Mouse (Mus musculus): ENCODE data around the gene Ctnnb1. TPM values are rescaled to one million over a fixed set of nuclear protein-coding genes. Genes with fewer than 3 reads are reported as not detected.

The Ctnnb1 gene
- total RNA-seq, 2 experiments from 2014 or later: 299 to 436 TPM

GRCm38 (mm10) chr9:120959225-120959624 lies 30.2 kb downstream of the Ctnnb1 start:
- no peak for ATAC-seq (replicated peaks; ENCODE audit: poor library complexity, severe bottlenecking)

GRCm38 (mm10) chr9:120960611-120961010 lies 31.6 kb downstream of the Ctnnb1 start:
- no peak for ATAC-seq (replicated peaks; ENCODE audit: poor library complexity, severe bottlenecking)

GRCm38 (mm10) chr9:120961466-120961865 lies 32.5 kb downstream of the Ctnnb1 start:
- no peak for ATAC-seq (replicated peaks; ENCODE audit: poor library complexity, severe bottlenecking)

- ATAC-seq (replicated peaks; ENCODE audit: poor library complexity, severe bottlenecking): peak; percentile 55
Observed at GRCm38 (mm10) chr9:120961969-120962700, 33.1 kb downstream of the Ctnnb1 start.

- ATAC-seq (replicated peaks; ENCODE audit: poor library complexity, severe bottlenecking): no peak
Observed at GRCm38 (mm10) chr9:120963104-120963503, 34.1 kb downstream of the Ctnnb1 start.

- no peak for ATAC-seq (replicated peaks; ENCODE audit: poor library complexity, severe bottlenecking)
Observed at GRCm38 (mm10) chr9:120963720-120964119, 34.7 kb downstream of the Ctnnb1 start.

- ATAC-seq (replicated peaks; ENCODE audit: poor library complexity, severe bottlenecking): no peak
Observed at GRCm38 (mm10) chr9:120964224-120964623, 35.2 kb downstream of the Ctnnb1 start.

- ATAC-seq (replicated peaks; ENCODE audit: poor library complexity, severe bottlenecking): no peak
Observed at GRCm38 (mm10) chr9:120965007-120965406, 36.0 kb downstream of the Ctnnb1 start.

- no peak for ATAC-seq (replicated peaks; ENCODE audit: poor library complexity, severe bottlenecking)
Observed at GRCm38 (mm10) chr9:120973026-120973515, 44.1 kb downstream of the Ctnnb1 start.

GRCm38 (mm10) chr9:120974209-120974608 lies 45.2 kb downstream of the Ctnnb1 start:
- ATAC-seq (replicated peaks; ENCODE audit: poor library complexity, severe bottlenecking): no peak

GRCm38 (mm10) chr9:120976158-120976557 lies 47.1 kb downstream of the Ctnnb1 start:
- no peak for ATAC-seq (replicated peaks; ENCODE audit: poor library complexity, severe bottlenecking)

- ATAC-seq (replicated peaks; ENCODE audit: poor library complexity, severe bottlenecking): no peak
Observed at GRCm38 (mm10) chr9:120976856-120977255, 47.8 kb downstream of the Ctnnb1 start.

GRCm38 (mm10) chr9:120981777-120982176 lies 52.8 kb downstream of the Ctnnb1 start:
- ATAC-seq (replicated peaks; ENCODE audit: poor library complexity, severe bottlenecking): 0 out of 2 replicates have a peak, but pooled peaks have one; percentile 22

- ATAC-seq (replicated peaks; ENCODE audit: poor library complexity, severe bottlenecking): no peak
Observed at GRCm38 (mm10) chr9:120983849-120984248, 54.8 kb downstream of the Ctnnb1 start.

- ATAC-seq (replicated peaks; ENCODE audit: poor library complexity, severe bottlenecking): no peak
Observed at GRCm38 (mm10) chr9:120984509-120984908, 55.5 kb downstream of the Ctnnb1 start.

- ATAC-seq (replicated peaks; ENCODE audit: poor library complexity, severe bottlenecking): no peak
Observed at GRCm38 (mm10) chr9:120985009-120985408, 56.0 kb downstream of the Ctnnb1 start.

- ATAC-seq (replicated peaks; ENCODE audit: poor library complexity, severe bottlenecking): no peak
Observed at GRCm38 (mm10) chr9:120985524-120985923, 56.5 kb downstream of the Ctnnb1 start.

- no peak for ATAC-seq (replicated peaks; ENCODE audit: poor library complexity, severe bottlenecking)
Observed at GRCm38 (mm10) chr9:120986255-120986654, 57.2 kb downstream of the Ctnnb1 start.

GRCm38 (mm10) chr9:120986994-120987393 lies 58.0 kb downstream of the Ctnnb1 start:
- no peak for ATAC-seq (replicated peaks; ENCODE audit: poor library complexity, severe bottlenecking)

- ATAC-seq (replicated peaks; ENCODE audit: poor library complexity, severe bottlenecking): no peak
Observed at GRCm38 (mm10) chr9:120988088-120988487, 59.1 kb downstream of the Ctnnb1 start.

GRCm38 (mm10) chr9:120989806-120990700 lies 61.0 kb downstream of the Ctnnb1 start:
- ATAC-seq (replicated peaks; ENCODE audit: poor library complexity, severe bottlenecking): no peak
